Mouse (Mus musculus) heart, postnatal 0 days (tissue): ENCODE results near the gene Taf1c. TPM values are rescaled to one million over a fixed set of nuclear protein-coding genes. Genes with fewer than 3 reads are reported as not detected.

Source experiments
- ATAC-seq: fragments of 200-750 bp; cut with Nextera tagmentation; 2 replicates; pipeline ENCODE4 v1.8.0; 2017; ENCODE audit warnings: low read depth, moderate number of reproducible peaks, moderate library complexity; ENCODE audit not compliant: insufficient read depth
- DNase-seq: peaks from one replicate; pipeline ENCODE4 v3.0.0-alpha.2; 2016; ENCODE audit warnings: low spot score
- H3K27ac ChIP-seq: fragments of 300-500 bp; sonication (generic); 2 replicates; pipeline ENCODE4 v1.5.1; 2014; ENCODE audit warnings: low read depth, mild to moderate bottlenecking
- H3K27me3 ChIP-seq: fragments of 300-500 bp; sonication (generic); 2 replicates; pipeline ENCODE4 v1.6.1; 2014; ENCODE audit warnings: low read length, mixed read lengths; ENCODE audit not compliant: control insufficient read depth, insufficient read depth
- H3K36me3 ChIP-seq: fragments of 300-500 bp; sonication (generic); replicated peaks from 2 replicates; pipeline ENCODE4 v1.6.1; 2014; ENCODE audit warnings: low read length, mixed read lengths; ENCODE audit not compliant: control insufficient read depth, insufficient read depth
- H3K4me1 ChIP-seq: fragments of 300-500 bp; sonication (generic); 2 replicates; pipeline ENCODE4 v1.6.1; 2014; ENCODE audit warnings: antibody characterized with exemption; ENCODE audit not compliant: control insufficient read depth, insufficient read depth
- H3K4me2 ChIP-seq: fragments of 300-500 bp; sonication (generic); 2 replicates; pipeline ENCODE4 v1.6.1; 2014; ENCODE audit warnings: low read depth, mild to moderate bottlenecking, low read length, moderate library complexity
- H3K4me3 ChIP-seq: fragments of 300-500 bp; sonication (generic); 2 replicates; pipeline ENCODE4 v1.5.1; 2014; ENCODE audit warnings: low read depth, low read length
- H3K9ac ChIP-seq: fragments of 300-500 bp; sonication (generic); replicated peaks from 2 replicates; pipeline ENCODE4 v1.6.1; 2014; ENCODE audit warnings: low read depth, low read length, mixed read lengths
- H3K9me3 ChIP-seq: fragments of 300-500 bp; sonication (generic); replicated peaks from 2 replicates; pipeline ENCODE4 v1.6.1; 2016; ENCODE audit warnings: low read length; ENCODE audit not compliant: control insufficient read depth
- CTCF ChIP-seq: IDR thresholded peaks from 2 replicates; pipeline ENCODE4 v1.5.1; 2016; ENCODE audit warnings: antibody characterized with exemption, control low read depth, low read depth
- EP300 ChIP-seq: IDR thresholded peaks from 2 replicates; pipeline ENCODE4 v1.6.1; 2016; ENCODE audit warnings: antibody characterized with exemption, low read depth
- WGBS: fragments of 180-500 bp; shearing (Covaris S2); extraction: QIAGEN DNeasy Blood & Tissue Kit; methylation state at CpG from one replicate; pipeline ENCODE4 v1.1.7; 2014; 5-methylcytosine and 5-hydroxymethylcytosine counted together
- polyA plus RNA-seq: library from polyadenylated mRNA; unstranded; fragments of >200 nt; fragmentation: Nextera tagmentation; extraction: Ambion mirVana; gene quantifications from 2 replicates; pipeline ENCODE4 v1.2.1, GENCODE M21; 2015
- total RNA-seq: library from RNA; depleted of rRNA; stranded (reverse); fragments of >200 nt; gene quantifications from 2 replicates; pipeline ENCODE4 v1.2.3, GENCODE M21; 2014; ENCODE audit warnings: low replicate concordance

Gene Taf1c
- total and polyA plus RNA-seq, 2 experiments from 2014 or later, result 3.7 to 5.3 TPM

GRCm38 (mm10) chr8:119644429-119644960 lies 39.5 kb upstream of the Taf1c start:
- no peak for TF ChIP-seq EP300
- TF ChIP-seq CTCF, result no peak
- ATAC-seq, result no peak
- no peaks in the 10 kb centered on the region for H3K9me3 ChIP-seq
- H3K27me3 ChIP-seq, result no peaks in the 10 kb centered on the region
- no peak overlapping the region for H3K4me2 ChIP-seq
- no peak overlapping the region for H3K27ac ChIP-seq
- no peaks in the 10 kb centered on the region for H3K4me1 ChIP-seq
- no peaks in the 10 kb centered on the region for H3K36me3 ChIP-seq
- no peak for DNase-seq
- H3K4me3 ChIP-seq, result no peak overlapping the region
- no peak overlapping the region for H3K9ac ChIP-seq
- 79% methylated on average over 17 of the region's 17 CpGs for WGBS

- no peak overlapping the region for H3K4me3 ChIP-seq
- no peaks in the 10 kb centered on the region for H3K9me3 ChIP-seq
- H3K36me3 ChIP-seq, result no peaks in the 10 kb centered on the region
- 78% methylated on average over 1 of the region's 1 CpGs for WGBS
- no peaks in the 10 kb centered on the region for H3K27me3 ChIP-seq
- no peaks in the 10 kb centered on the region for H3K4me1 ChIP-seq
- no peak overlapping the region for H3K4me2 ChIP-seq
- ATAC-seq (no peak), DNase-seq (no peak)
- no peak overlapping the region for H3K9ac ChIP-seq
- TF ChIP-seq EP300 (no peak), CTCF (no peak)
- no peak overlapping the region for H3K27ac ChIP-seq
These were observed 37.9 kb upstream of the Taf1c start for GRCm38 (mm10) chr8:119642960-119643359.

DNA sequence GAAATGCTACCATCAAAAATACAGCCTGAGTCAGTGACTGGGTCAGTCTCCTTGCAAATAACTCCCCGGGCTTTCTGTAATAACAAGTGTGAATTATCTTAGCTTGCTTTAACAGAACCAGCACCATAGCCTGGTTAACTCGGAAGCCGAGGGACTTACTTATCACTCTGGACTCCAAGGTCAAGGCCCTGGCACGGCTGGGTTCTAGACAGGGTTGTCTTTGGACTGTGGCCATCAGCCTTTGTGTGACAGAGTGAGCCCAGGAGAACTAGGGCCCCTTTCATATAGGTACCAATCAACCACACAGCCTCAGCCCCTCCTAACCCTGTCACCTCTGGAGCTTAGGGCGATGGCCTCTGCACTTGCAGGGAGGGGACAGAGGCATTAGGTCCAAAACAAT lies 36.0 kb upstream of the Taf1c start:
- Histone ChIP-seq H3K9me3 (no peaks in the 10 kb centered on the region), H3K4me2 (no peak overlapping the region), H3K27me3 (no peaks in the 10 kb centered on the region), H3K4me3 (no peak overlapping the region), H3K9ac (no peak overlapping the region), H3K27ac (no peak overlapping the region), H3K36me3 (no peaks in the 10 kb centered on the region), H3K4me1 (no peaks in the 10 kb centered on the region)
- DNase-seq (no peak), ATAC-seq (no peak)
- TF ChIP-seq CTCF (no peak), EP300 (no peak)
- 42% methylated on average over 5 of the region's 5 CpGs for WGBS

DNA sequence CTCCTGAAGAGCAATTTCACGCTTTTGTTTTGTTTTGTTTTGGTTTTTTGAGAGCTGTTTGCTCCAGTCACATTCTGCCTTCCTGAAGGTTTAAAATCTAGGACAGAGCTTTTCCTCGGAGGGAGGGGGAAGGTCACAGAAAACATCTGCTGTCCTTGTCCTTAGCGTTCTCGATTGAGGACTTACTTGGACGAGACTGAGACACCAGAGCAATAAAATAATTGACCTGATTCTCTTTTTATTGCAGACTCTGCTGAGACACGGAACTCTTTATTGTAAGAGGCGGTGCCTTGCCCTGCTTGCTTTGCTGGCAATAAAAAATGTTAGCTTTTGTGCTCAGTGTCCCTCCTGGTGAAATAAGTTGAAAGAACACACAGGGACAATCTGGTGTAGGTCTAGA lies 34.8 kb upstream of the Taf1c start:
- no peak overlapping the region for H3K4me3 ChIP-seq
- H3K9me3 ChIP-seq, result no peaks in the 10 kb centered on the region
- no peak overlapping the region for H3K27ac ChIP-seq
- ATAC-seq, result no peak
- WGBS, result 62% methylated on average over 7 of the region's 7 CpGs
- H3K4me2 ChIP-seq, result no peak overlapping the region
- no peak for TF ChIP-seq CTCF
- no peak for TF ChIP-seq EP300
- H3K9ac ChIP-seq, result no peak overlapping the region
- H3K4me1 ChIP-seq, result no peaks in the 10 kb centered on the region
- no peak for DNase-seq
- H3K36me3 ChIP-seq, result no peaks in the 10 kb centered on the region
- 0 out of 2 replicates have a peak, but pooled peaks cover 6% of the 10 kb centered on the region for H3K27me3 ChIP-seq

DNA sequence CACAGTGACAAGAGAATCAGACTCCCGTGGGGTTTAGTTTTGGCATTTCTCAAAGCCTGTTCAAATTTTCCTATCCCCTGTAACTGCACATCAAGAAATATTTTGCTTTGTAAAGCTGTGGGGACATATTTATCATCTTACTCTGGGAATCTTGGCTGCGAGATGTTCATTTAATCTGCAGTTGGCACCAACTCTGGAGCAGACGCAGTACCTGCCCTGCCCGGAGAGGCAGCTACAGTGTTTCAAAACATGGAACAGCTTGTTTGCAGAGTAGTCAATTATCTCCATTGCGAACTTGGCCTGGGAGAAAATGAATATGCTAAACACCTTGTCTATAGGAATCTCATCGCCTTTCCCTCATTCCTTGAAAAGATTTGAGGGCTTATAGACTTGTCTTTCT lies 33.2 kb upstream of the Taf1c start:
- H3K9ac ChIP-seq, result no peak overlapping the region
- H3K4me1 ChIP-seq, result no peaks in the 10 kb centered on the region
- H3K36me3 ChIP-seq, result no peaks in the 10 kb centered on the region
- H3K27me3 ChIP-seq, result peaks cover 18% of the 10 kb centered on the region
- no peak for ATAC-seq
- H3K4me3 ChIP-seq, result no peak overlapping the region
- DNase-seq, result no peak
- no peak for TF ChIP-seq EP300
- no peak for TF ChIP-seq CTCF
- no peak overlapping the region for H3K27ac ChIP-seq
- no peaks in the 10 kb centered on the region for H3K9me3 ChIP-seq
- H3K4me2 ChIP-seq, result no peak overlapping the region
- WGBS, result 68% methylated on average over 6 of the region's 6 CpGs

GRCm38 (mm10) chr8:119637381-119637780 lies 32.4 kb upstream of the Taf1c start:
- H3K36me3 ChIP-seq, result no peaks in the 10 kb centered on the region
- H3K4me2 ChIP-seq, result no peak overlapping the region
- no peak for DNase-seq
- no peak for TF ChIP-seq CTCF
- no peak for TF ChIP-seq EP300
- H3K4me3 ChIP-seq, result no peak overlapping the region
- 90% methylated on average over 4 of the region's 4 CpGs for WGBS
- H3K27me3 ChIP-seq, result peaks cover 25% of the 10 kb centered on the region
- no peak overlapping the region for H3K27ac ChIP-seq
- H3K9ac ChIP-seq, result no peak overlapping the region
- H3K9me3 ChIP-seq, result no peaks in the 10 kb centered on the region
- no peaks in the 10 kb centered on the region for H3K4me1 ChIP-seq
- ATAC-seq, result no peak
